Mouse (Mus musculus) thymus, adult 2 months (tissue): ENCODE measurements around the gene Dpp6.

ENCODE experiments used
- CTCF ChIP-seq: fragments of 200-500 bp; IDR thresholded peaks from 2 replicates; pipeline ENCODE4 v1.5.1; 2012; ENCODE audit warnings: mild to moderate bottlenecking, control low read depth, low read length, moderate library complexity, borderline replicate concordance; ENCODE audit not compliant: control insufficient read depth, poor library complexity, insufficient read depth; ENCODE audit errors: extremely low read depth
- POLR2A ChIP-seq: fragments of 200-500 bp; IDR thresholded peaks from 2 replicates; pipeline ENCODE4 v1.6.1; 2012; ENCODE audit warnings: mild to moderate bottlenecking, low read length, control low read depth, moderate library complexity; ENCODE audit not compliant: control insufficient read depth, poor library complexity, insufficient read depth; ENCODE audit errors: extremely low read depth

GRCm38 (mm10) chr5:27292236-27292635 is 475.2 kb downstream of the Dpp6 start:
- TF ChIP-seq CTCF, result no peak
- TF ChIP-seq POLR2A, result no peak
